Mouse (Mus musculus) cortical plate, adult 2 months (tissue): ENCODE data around the gene Ppp1r1b.

Source experiments
- CTCF ChIP-seq: fragments of 200-500 bp; IDR thresholded peaks from 2 replicates; pipeline ENCODE4 v1.5.1; 2011; ENCODE audit warnings: mild to moderate bottlenecking, control low read depth, low read length; ENCODE audit not compliant: insufficient read depth; ENCODE audit errors: extremely low read depth
- POLR2A ChIP-seq: fragments of 200-500 bp; IDR thresholded peaks from 2 replicates; pipeline ENCODE4 v1.6.1; 2011; ENCODE audit warnings: mild to moderate bottlenecking, low read length, control low read depth; ENCODE audit not compliant: insufficient read depth; ENCODE audit errors: extremely low read depth

- TF ChIP-seq CTCF (no peak), POLR2A (no peak)
Observed at GRCm38 (mm10) chr11:98333981-98334741, 14.0 kb upstream of the Ppp1r1b start.
